Mouse (Mus musculus) heart, postnatal 0 days (tissue): ENCODE results near the gene Lamb3. TPM values are rescaled to one million over a fixed set of nuclear protein-coding genes. Genes with fewer than 3 reads are reported as not detected.
"Not testable (repeated sequence)": the region's sequence is repeated elsewhere in the genome, so short reads cannot be mapped to it uniquely, and the experiment has no call there.

Experiments used
- ATAC-seq: fragments of 200-750 bp; cut with Nextera tagmentation; 2 replicates; pipeline ENCODE4 v1.8.0; 2017; ENCODE audit warnings: low read depth, moderate number of reproducible peaks, moderate library complexity; ENCODE audit not compliant: insufficient read depth
- DNase-seq: peaks from one replicate; pipeline ENCODE4 v3.0.0-alpha.2; 2016; ENCODE audit warnings: low spot score
- H3K27ac ChIP-seq: fragments of 300-500 bp; sonication (generic); 2 replicates; pipeline ENCODE4 v1.5.1; 2014; ENCODE audit warnings: low read depth, mild to moderate bottlenecking
- H3K27me3 ChIP-seq: fragments of 300-500 bp; sonication (generic); 2 replicates; pipeline ENCODE4 v1.6.1; 2014; ENCODE audit warnings: low read length, mixed read lengths; ENCODE audit not compliant: control insufficient read depth, insufficient read depth
- H3K36me3 ChIP-seq: fragments of 300-500 bp; sonication (generic); replicated peaks from 2 replicates; pipeline ENCODE4 v1.6.1; 2014; ENCODE audit warnings: low read length, mixed read lengths; ENCODE audit not compliant: control insufficient read depth, insufficient read depth
- H3K4me1 ChIP-seq: fragments of 300-500 bp; sonication (generic); 2 replicates; pipeline ENCODE4 v1.6.1; 2014; ENCODE audit warnings: antibody characterized with exemption; ENCODE audit not compliant: control insufficient read depth, insufficient read depth
- H3K4me2 ChIP-seq: fragments of 300-500 bp; sonication (generic); 2 replicates; pipeline ENCODE4 v1.6.1; 2014; ENCODE audit warnings: low read depth, mild to moderate bottlenecking, low read length, moderate library complexity
- H3K4me3 ChIP-seq: fragments of 300-500 bp; sonication (generic); 2 replicates; pipeline ENCODE4 v1.5.1; 2014; ENCODE audit warnings: low read depth, low read length
- H3K9ac ChIP-seq: fragments of 300-500 bp; sonication (generic); replicated peaks from 2 replicates; pipeline ENCODE4 v1.6.1; 2014; ENCODE audit warnings: low read depth, low read length, mixed read lengths
- H3K9me3 ChIP-seq: fragments of 300-500 bp; sonication (generic); replicated peaks from 2 replicates; pipeline ENCODE4 v1.6.1; 2016; ENCODE audit warnings: low read length; ENCODE audit not compliant: control insufficient read depth
- CTCF ChIP-seq: IDR thresholded peaks from 2 replicates; pipeline ENCODE4 v1.5.1; 2016; ENCODE audit warnings: antibody characterized with exemption, control low read depth, low read depth
- EP300 ChIP-seq: IDR thresholded peaks from 2 replicates; pipeline ENCODE4 v1.6.1; 2016; ENCODE audit warnings: antibody characterized with exemption, low read depth
- WGBS: fragments of 180-500 bp; shearing (Covaris S2); extraction: QIAGEN DNeasy Blood & Tissue Kit; methylation state at CpG from one replicate; pipeline ENCODE4 v1.1.7; 2014; 5-methylcytosine and 5-hydroxymethylcytosine counted together
- polyA plus RNA-seq: library from polyadenylated mRNA; unstranded; fragments of >200 nt; fragmentation: Nextera tagmentation; extraction: Ambion mirVana; gene quantifications from 2 replicates; pipeline ENCODE4 v1.2.1, GENCODE M21; 2015
- total RNA-seq: library from RNA; depleted of rRNA; stranded (reverse); fragments of >200 nt; gene quantifications from 2 replicates; pipeline ENCODE4 v1.2.3, GENCODE M21; 2014; ENCODE audit warnings: low replicate concordance

Gene Lamb3
- total and polyA plus RNA-seq, 2 experiments from 2014 or later = 8.1 to 9.8 TPM

DNA sequence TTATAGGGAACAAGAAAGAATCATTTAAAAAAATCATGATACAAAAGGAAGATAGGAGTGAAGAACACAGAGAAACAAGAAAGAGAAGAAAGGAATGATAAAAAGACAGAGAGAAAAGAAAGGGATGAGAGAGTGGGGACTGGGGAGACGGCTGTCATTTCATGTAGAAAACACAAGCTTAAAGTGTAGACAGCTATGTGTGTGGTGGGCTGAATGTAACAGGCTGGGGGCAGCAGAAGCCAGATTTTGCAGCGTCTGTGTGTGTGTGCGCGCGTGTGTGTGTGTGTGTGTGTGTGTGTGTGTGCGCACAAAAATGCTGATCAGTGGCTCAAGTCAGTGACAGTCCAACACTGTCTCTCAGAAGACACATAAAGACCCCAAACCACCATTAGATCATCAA lies 36.7 kb downstream of the Lamb3 start:
- Histone ChIP-seq H3K36me3 (no peaks in the 10 kb centered on the region), H3K9ac (no peak overlapping the region), H3K27ac (peak overlapping the region; percentile 81; the same call in 1 of the 2 replicates), H3K4me3 (no peak overlapping the region), H3K27me3 (no peaks in the 10 kb centered on the region), H3K4me1 (0 out of 2 replicates have a peak, but pooled peaks cover 15% of the 10 kb centered on the region), H3K4me2 (no peak overlapping the region), H3K9me3 (no peaks in the 10 kb centered on the region)
- WGBS = 57% methylated on average over 6 of the region's 6 CpGs
- DNase-seq (no peak), ATAC-seq (peak; percentile 15; the same call in 1 of the 2 replicates)
- no peak for TF ChIP-seq CTCF
- no peak for TF ChIP-seq EP300

DNA sequence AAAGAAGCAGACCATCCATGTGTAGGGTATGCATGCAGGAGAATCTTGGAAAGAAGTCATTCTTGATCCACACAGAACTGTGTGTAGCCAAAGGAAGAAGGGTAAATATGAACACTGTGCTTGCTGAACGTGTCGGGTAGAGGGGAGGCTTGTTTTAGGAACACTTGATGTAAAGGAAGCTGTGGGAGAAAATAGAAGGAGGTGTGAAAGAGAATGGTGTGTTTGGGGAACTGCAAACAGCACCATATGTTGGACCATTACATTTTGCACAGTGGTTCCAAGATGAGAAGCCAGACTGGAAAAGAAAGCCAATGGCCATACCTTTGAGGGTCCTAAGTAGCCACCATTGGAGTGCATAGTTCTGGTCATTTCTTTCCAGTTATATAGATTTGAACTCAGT lies 42.5 kb downstream of the Lamb3 start:
- H3K9ac ChIP-seq = no peak overlapping the region
- 72% methylated on average over 2 of the region's 2 CpGs for WGBS
- H3K27ac ChIP-seq = no peak overlapping the region
- no peak overlapping the region for H3K4me3 ChIP-seq
- H3K27me3 ChIP-seq = no peaks in the 10 kb centered on the region
- no peaks in the 10 kb centered on the region for H3K36me3 ChIP-seq
- no peak for ATAC-seq
- peaks cover 11% of the 10 kb centered on the region; the same call in 1 of the 2 replicates for H3K4me1 ChIP-seq
- no peaks in the 10 kb centered on the region for H3K9me3 ChIP-seq
- no peak for DNase-seq
- H3K4me2 ChIP-seq = no peak overlapping the region
- TF ChIP-seq EP300 (no peak), CTCF (no peak)

DNA sequence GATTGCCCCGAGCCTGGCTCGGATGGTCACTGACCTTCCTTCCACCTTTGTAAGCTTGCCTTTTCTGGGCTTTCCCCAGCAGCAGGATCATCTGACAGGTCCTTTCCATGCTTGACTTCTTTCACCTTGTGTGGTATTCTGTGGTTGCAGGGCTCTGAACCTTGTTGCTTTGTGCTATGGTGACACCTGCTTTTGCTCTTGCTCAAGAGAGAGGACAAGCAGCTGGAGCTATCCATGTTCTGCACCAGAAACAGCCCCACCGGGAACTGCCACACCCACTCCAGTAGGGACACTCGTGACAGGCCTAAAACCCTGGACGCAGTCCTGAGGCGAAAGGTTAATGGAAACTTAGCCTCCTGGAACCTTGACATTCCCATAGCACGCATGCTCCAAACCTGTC lies 43.9 kb downstream of the Lamb3 start:
- Histone ChIP-seq H3K9ac (no peak overlapping the region), H3K27me3 (no peaks in the 10 kb centered on the region), H3K9me3 (no peaks in the 10 kb centered on the region), H3K27ac (no peak overlapping the region), H3K4me1 (peaks cover 12% of the 10 kb centered on the region; the same call in 1 of the 2 replicates), H3K4me3 (no peak overlapping the region), H3K4me2 (no peak overlapping the region), H3K36me3 (no peaks in the 10 kb centered on the region)
- DNase-seq (no peak), ATAC-seq (no peak; the same call in 1 of the 2 replicates)
- 68% methylated on average over 7 of the region's 7 CpGs for WGBS
- TF ChIP-seq CTCF (no peak), EP300 (no peak)

DNA sequence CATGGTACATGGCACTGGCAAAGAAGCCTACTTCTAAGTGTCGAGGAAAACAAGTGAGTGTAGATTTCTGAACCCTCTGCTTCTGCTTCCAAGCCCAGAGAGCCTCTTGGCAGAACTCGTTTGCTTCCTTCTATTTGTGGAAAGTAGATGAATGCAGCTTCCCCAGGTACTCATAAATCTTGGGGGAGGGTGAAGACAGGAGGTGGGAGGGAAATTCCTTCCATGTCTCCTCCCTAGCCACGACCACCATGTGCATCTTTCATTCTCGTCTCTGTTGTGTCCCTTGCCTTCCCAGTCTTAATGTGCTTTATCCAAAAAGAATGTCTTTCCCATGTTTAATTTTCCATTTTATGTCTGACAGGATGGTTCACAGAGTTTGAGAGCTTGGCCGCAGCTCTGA lies 45.1 kb downstream of the Lamb3 start:
- Histone ChIP-seq H3K4me2 (no peak overlapping the region), H3K9ac (no peak overlapping the region), H3K9me3 (no peaks in the 10 kb centered on the region), H3K4me3 (no peak overlapping the region), H3K27me3 (no peaks in the 10 kb centered on the region), H3K36me3 (no peaks in the 10 kb centered on the region), H3K27ac (no peak overlapping the region), H3K4me1 (peaks cover 12% of the 10 kb centered on the region; the same call in 1 of the 2 replicates)
- DNase-seq (no peak), ATAC-seq (no peak)
- TF ChIP-seq EP300 (no peak), CTCF (no peak)
- WGBS = 25% methylated on average over 5 of the region's 5 CpGs

DNA sequence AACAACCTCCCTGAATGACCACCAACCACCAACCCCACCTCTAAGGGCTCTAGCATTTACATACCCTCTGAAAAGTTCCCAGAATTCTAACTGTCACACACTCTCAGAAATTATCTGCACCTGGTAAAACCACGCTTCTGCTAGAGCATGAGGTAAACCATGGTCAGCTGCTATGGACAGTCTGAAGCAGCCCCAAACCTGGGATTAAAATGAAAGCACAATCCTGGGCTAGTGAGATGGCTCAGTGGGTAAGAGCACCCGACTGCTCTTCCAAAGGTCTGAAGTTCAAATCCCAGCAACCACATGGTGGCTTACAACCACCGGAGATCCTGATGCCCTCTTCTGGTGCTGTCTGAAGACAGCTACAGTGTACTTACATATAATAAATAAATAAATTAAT lies 46.4 kb downstream of the Lamb3 start:
- H3K27me3 ChIP-seq, H3K9me3 ChIP-seq, H3K27ac ChIP-seq, ATAC-seq, DNase-seq, H3K4me3 ChIP-seq, H3K4me2 ChIP-seq, H3K9ac ChIP-seq, H3K36me3 ChIP-seq: not testable (repeated sequence)
- H3K4me1 ChIP-seq = peaks cover 12% of the 10 kb centered on the region; the same call in 1 of the 2 replicates
- WGBS = 79% methylated on average over 3 of the region's 3 CpGs

DNA sequence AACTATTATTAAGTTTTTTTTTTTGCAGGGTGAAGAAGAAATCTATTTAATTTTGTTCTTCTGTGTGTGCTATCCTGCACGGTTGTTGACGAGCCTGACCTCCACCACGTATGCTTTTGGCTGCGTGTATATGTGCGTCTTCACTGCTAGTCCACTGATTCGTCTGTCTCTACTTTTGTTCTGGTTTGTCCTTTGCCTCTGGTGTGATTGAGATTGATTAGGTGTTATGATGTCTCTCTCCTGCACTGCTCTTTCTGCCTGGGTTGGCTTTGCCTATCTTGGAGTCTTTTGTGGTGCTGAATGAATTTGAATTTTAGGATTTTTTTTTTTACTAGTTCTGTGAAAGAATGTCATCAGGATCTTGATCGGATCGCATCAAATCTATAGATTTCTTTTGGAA lies 47.5 kb downstream of the Lamb3 start:
- DNase-seq (no peak), ATAC-seq (no peak)
- Histone ChIP-seq H3K27ac (no peak overlapping the region), H3K9ac (no peak overlapping the region), H3K36me3 (no peaks in the 10 kb centered on the region), H3K27me3 (no peaks in the 10 kb centered on the region), H3K4me2 (0 out of 2 replicates have a peak overlapping the region, but pooled peaks have one; percentile 18), H3K4me1 (peaks cover 12% of the 10 kb centered on the region; the same call in 1 of the 2 replicates), H3K4me3 (no peak overlapping the region), H3K9me3 (no peaks in the 10 kb centered on the region)
- 42% methylated on average over 8 of the region's 8 CpGs for WGBS
- TF ChIP-seq CTCF = no peak
- no peak for TF ChIP-seq EP300
